Mouse (Mus musculus): ENCODE measurements around the gene Acin1. TPM values are rescaled to one million over a fixed set of nuclear protein-coding genes. Genes with fewer than 3 reads are reported as not detected.
A peak's percentile ranks its signal among the peaks of the same experiment; 100 is the strongest.

Acin1 gene
- polyA plus RNA-seq, 1 experiment: 129 TPM

DNA sequence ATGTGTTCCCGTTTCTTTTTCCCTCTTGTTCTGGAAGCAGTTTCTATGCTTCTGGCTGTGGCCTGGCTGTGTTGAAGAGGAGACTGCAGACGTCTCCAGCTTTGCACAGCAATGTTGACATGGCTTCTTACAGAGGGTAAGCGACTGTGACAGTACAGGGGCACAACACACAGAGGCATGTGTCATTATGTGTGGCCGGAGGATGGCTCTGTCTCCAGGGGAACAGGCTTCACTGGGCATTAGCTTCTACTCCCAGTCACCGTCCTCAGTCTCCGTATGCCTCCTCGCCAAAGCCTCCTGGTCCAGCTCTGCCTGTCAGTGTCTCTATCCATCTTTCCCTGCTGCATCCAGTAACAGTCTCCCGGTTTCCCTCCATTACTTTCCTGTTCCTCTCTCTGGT lies 79.5 kb downstream of the Acin1 start:
- DNase-seq (ENCODE audit: low spot score): no peak

DNA sequence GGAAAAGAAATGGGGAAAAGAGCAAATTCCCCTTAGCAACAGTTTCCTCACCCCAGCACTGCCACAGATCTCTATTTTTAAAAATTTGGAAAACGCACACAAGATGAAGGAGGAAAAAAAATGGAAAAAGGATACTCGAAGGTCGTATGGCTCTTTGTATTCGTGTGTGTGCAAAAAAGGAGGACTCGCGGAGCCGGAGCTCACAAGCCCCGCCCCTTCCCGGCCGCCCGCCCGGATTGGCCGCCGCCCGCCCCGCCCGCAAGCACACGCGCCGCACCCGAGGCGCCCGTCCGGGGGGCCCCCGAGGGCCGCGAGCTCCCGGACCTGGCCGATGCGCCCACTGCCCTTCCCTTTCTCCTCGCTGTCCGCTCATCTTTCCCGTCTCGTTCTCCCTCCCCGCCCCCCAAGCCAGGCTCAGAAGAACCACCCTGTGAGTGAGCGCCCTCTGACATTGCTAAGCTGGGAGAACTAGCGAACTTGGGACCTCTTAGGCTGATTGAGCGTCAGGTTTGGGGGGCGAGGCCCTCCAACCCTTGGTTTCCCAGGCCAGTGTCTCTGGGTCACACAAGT lies 80.9 kb downstream of the Acin1 start, which contains the start of gene 4931414P19Rik:
TSS of gene 4931414P19Rik (minus strand) at position 242 of the 570 bp plus-strand sequence.
- DNase-seq (ENCODE audit: low spot score): peak; percentile 64

DNA sequence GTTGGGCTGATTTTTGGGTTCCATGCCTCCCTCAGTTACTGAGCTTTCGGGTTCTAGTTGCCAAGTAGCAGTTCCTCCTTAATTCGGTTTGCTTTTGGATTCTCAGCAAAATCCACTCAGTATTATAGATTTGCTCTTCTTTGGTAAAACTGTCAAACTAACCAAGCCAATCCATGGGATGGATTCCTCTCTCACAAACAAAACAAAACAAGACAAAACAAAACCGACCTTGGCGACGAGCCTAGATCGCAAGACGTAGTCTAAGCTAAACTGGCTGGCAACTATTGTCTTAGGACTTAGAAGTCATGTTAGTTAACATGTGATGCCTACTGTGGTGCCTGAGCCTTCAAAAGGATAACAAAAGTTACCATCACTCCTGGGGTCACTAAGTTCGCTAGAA lies 83.0 kb downstream of the Acin1 start:
- no peak for DNase-seq (ENCODE audit: low spot score)

- peak; percentile 89 for DNase-seq (ENCODE audit: low spot score)
Measured at GRCm38 (mm10) chr14:54603038-54603654, 83.6 kb downstream of the Acin1 start.

- no peak for DNase-seq (ENCODE audit: low spot score)
Measured at GRCm38 (mm10) chr14:54602613-54603012, 84.1 kb downstream of the Acin1 start.

GRCm38 (mm10) chr14:54601601-54602000 lies 85.1 kb downstream of the Acin1 start:
- no peak for DNase-seq (ENCODE audit: low spot score)

DNA sequence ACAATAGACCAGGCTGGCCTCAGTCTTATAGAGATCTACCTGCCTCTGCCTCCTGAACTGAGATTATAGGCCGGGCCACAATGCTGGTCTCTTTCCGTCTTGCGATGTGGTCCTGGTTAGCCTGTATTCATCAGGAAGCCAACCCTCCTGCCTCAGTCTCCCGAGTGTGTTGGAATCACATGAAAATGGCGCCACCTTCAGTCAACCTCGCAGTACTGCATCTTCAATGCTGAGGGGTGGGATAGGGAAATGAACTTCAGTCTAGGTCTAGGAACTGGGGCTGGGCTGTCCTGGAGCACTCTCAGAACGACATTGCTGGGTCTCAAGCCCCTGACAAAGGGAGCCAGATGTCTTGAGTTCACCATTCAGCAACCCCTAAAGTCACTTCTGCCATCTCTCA lies 89.6 kb downstream of the Acin1 start:
- no peak for DNase-seq (ENCODE audit: low spot score)

DNA sequence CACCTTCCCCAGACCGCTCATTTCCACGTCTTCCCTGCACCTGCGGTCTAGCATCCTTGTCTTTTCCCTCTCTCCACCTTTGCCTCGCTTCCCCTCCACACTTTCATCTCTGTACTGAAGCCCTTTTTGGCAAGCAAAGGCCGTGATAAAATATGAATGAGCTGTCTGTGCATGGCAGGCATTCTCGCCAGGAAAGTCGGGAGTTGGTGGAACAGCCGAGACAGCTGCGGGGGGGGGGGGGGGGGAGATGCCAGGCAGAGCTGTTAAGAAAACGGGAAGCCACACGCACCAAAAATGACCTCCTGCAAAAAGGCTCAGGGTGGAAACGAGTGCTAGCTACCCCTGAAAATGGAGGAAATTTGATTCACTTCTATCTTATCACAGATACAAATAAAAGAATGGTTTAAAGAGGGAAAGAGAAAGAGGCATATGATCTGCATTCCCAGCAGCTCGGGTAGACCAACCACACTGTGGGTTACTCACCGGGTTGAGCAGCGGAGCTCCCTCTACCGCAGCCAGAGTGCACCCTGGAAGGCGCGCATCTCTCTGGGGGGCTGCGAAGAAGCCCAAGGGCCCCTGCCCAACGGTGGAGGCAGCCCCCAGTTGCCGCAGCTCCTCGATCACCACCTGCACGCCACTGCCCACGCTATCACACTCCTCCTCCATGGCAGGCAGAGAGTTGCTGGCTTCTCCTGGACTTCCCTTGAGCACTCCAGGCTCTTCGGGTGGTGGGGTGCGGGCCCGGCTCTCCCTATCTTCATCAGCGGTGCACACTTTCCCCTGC lies 91.9 kb downstream of the Acin1 start:
- DNase-seq (ENCODE audit: low spot score): no peak

- DNase-seq (ENCODE audit: low spot score): no peak
Measured at GRCm38 (mm10) chr14:54594055-54594454, 92.7 kb downstream of the Acin1 start.

GRCm38 (mm10) chr14:54592319-54592934 lies 94.3 kb downstream of the Acin1 start:
- no peak for DNase-seq (ENCODE audit: low spot score)

Other genes with a start within 250 kb of the Acin1 start
- gene Lrp10, start 222.8 kb downstream of the Acin1 start, polyA plus RNA-seq (2012; rRNA removed): 81.0 and 93.8 TPM in 2 replicates
- 0.28 and 0.32 TPM in 2 replicates for gene Rem2, start 210.8 kb downstream of the Acin1 start, polyA plus RNA-seq (2012; rRNA removed)
- gene Prmt5, start 169.4 kb downstream of the Acin1 start, polyA plus RNA-seq (2012; rRNA removed): 38.1 and 40.2 TPM in 2 replicates
- gene Haus4, start 132.3 kb downstream of the Acin1 start, polyA plus RNA-seq (2012; rRNA removed): 14.1 and 14.2 TPM in 2 replicates
- gene Ajuba, start 109.4 kb downstream of the Acin1 start, polyA plus RNA-seq (2012; rRNA removed): 38.5 and 43.1 TPM in 2 replicates
- gene 4931414P19Rik, start 80.9 kb downstream of the Acin1 start, polyA plus RNA-seq (2012; rRNA removed): 9.0 and 9.4 TPM in 2 replicates
- gene Psmb5, start 68.9 kb downstream of the Acin1 start, polyA plus RNA-seq (2012; rRNA removed): 146 and 179 TPM in 2 replicates
- gene Psmb11, start 65.5 kb downstream of the Acin1 start, polyA plus RNA-seq (2012; rRNA removed): not detected in 2 replicates
- gene Gm17606, start 46.0 kb downstream of the Acin1 start, polyA plus RNA-seq (2012; rRNA removed): not detected in 2 replicates
- 1.5 and 1.6 TPM in 2 replicates for gene Cdh24, start 45.6 kb downstream of the Acin1 start, polyA plus RNA-seq (2012; rRNA removed)
- 55.7 and 64.4 TPM in 2 replicates for gene 1700123O20Rik, start 715 bp downstream of the Acin1 start, polyA plus RNA-seq (2012; rRNA removed)
- 0.06 and 0.14 TPM in 2 replicates for gene Gm29776, start 11.9 kb upstream of the Acin1 start, polyA plus RNA-seq (2012; rRNA removed)
- gene Cebpe, start 25.2 kb upstream of the Acin1 start, polyA plus RNA-seq (2012; rRNA removed): 0.40 and 0.47 TPM in 2 replicates
- gene Slc7a8, start 95.0 kb upstream of the Acin1 start, polyA plus RNA-seq (2012; rRNA removed): 20.0 and 27.4 TPM in 2 replicates
- 0.06 and 0.08 TPM in 2 replicates for gene Rnf212b, start 127.2 kb upstream of the Acin1 start, polyA plus RNA-seq (2012; rRNA removed)
- 5.0 and 6.4 TPM in 2 replicates for gene Homez, start 184.0 kb upstream of the Acin1 start, polyA plus RNA-seq (2012; rRNA removed)
- gene Ppp1r3e, start 190.6 kb upstream of the Acin1 start, polyA plus RNA-seq (2012; rRNA removed): 9.4 and 13.5 TPM in 2 replicates
- 63.7 and 76.7 TPM in 2 replicates for gene Bcl2l2, start 196.4 kb upstream of the Acin1 start, polyA plus RNA-seq (2012; rRNA removed)
- 0.28 and 0.40 TPM in 2 replicates for gene Gm20521, start 196.5 kb upstream of the Acin1 start, polyA plus RNA-seq (2012; rRNA removed)
- gene Pabpn1, start 205.6 kb upstream of the Acin1 start, polyA plus RNA-seq (2012; rRNA removed): 278 and 430 TPM in 2 replicates
- gene Slc22a17, start 226.2 kb upstream of the Acin1 start, polyA plus RNA-seq (2012; rRNA removed): 102 and 148 TPM in 2 replicates
- gene Efs, start 239.2 kb upstream of the Acin1 start, polyA plus RNA-seq (2012; rRNA removed): 46.6 and 52.9 TPM in 2 replicates
- gene Il25, start 245.8 kb upstream of the Acin1 start, polyA plus RNA-seq (2012; rRNA removed): 0.07 and 0.09 TPM in 2 replicates
- gene Cmtm5, start 249.3 kb upstream of the Acin1 start, polyA plus RNA-seq (2012; rRNA removed): 4.2 and 5.1 TPM in 2 replicates

Measured in urinary bladder, adult 2 months (tissue).